Mouse (Mus musculus) MEL (cell line): Measurements from ENCODE around the gene 2310022A10Rik. TPM values are rescaled to one million over a fixed set of nuclear protein-coding genes. Genes with fewer than 3 reads are reported as not detected.

Experiments
- DNase-seq: peaks from one replicate; pipeline ENCODE4 v3.0.0; 2011; ENCODE audit warnings: low read depth, low spot score
- H3K27ac ChIP-seq: 2 replicates; pipeline ENCODE4 v1.5.1; 2012; ENCODE audit warnings: low read depth, mild to moderate bottlenecking, control low read depth, low read length, moderate library complexity; ENCODE audit not compliant: control insufficient read depth
- H3K27me3 ChIP-seq, 2 experiments: fragments of 150-350 bp in 1 of 2; sonication (generic) in 1 of 2; 2 replicates each; pipeline ENCODE4 v1.6.1; 2012; ENCODE audit warnings: low read length in 2 of 2, mild to moderate bottlenecking in 2 of 2, improper control_type of control experiment in 1 of 2, moderate library complexity in 1 of 2; ENCODE audit not compliant: insufficient read depth in 2 of 2, control insufficient read depth in 1 of 2
- H3K36me3 ChIP-seq, 2 experiments: 2 replicates each; pipeline ENCODE4 v1.6.1; 2012 to 2014; ENCODE audit warnings: low read length in 2 of 2, improper control_type of control experiment in 1 of 2, inconsistent platforms in 1 of 2, mild to moderate bottlenecking in 1 of 2; ENCODE audit not compliant: insufficient read depth in 2 of 2, control insufficient read depth in 1 of 2
- H3K4me1 ChIP-seq, 2 experiments: fragments of 150-350 bp in 1 of 2; sonication (generic) in 1 of 2; 2 replicates each; pipeline ENCODE4 v1.6.1; 2012; ENCODE audit warnings: low read length in 2 of 2, improper control_type of control experiment in 1 of 2, mild to moderate bottlenecking in 1 of 2; ENCODE audit not compliant: insufficient read depth in 2 of 2, control insufficient read depth in 1 of 2
- H3K4me3 ChIP-seq, 2 experiments: fragments of 150-350 bp in 1 of 2; sonication (generic) in 1 of 2; 2 replicates each; pipeline ENCODE4 v1.5.1; 2012; ENCODE audit warnings: low read depth in 2 of 2, low read length in 2 of 2, mild to moderate bottlenecking in 2 of 2, moderate library complexity in 2 of 2, control low read depth in 1 of 2, improper control_type of control experiment in 1 of 2; ENCODE audit not compliant: control insufficient read depth in 1 of 2, insufficient read depth in 1 of 2
- H3K79me2 ChIP-seq: 2 replicates; pipeline ENCODE4 v1.6.1; 2012; ENCODE audit warnings: mild to moderate bottlenecking, low read length, moderate library complexity; ENCODE audit not compliant: control insufficient read depth, poor library complexity, insufficient read depth
- H3K9ac ChIP-seq: 2 replicates; pipeline ENCODE4 v1.6.1; 2012; ENCODE audit warnings: low read depth, mild to moderate bottlenecking, control low read depth, low read length, moderate library complexity; ENCODE audit not compliant: control insufficient read depth, poor library complexity, severe bottlenecking
- H3K9me3 ChIP-seq: fragments of 150-350 bp; sonication (generic); replicated peaks from 2 replicates; pipeline ENCODE4 v1.6.1; 2012; ENCODE audit warnings: mild to moderate bottlenecking, low read length, improper control_type of control experiment, moderate library complexity; ENCODE audit not compliant: insufficient read depth
- BHLHE40 ChIP-seq: IDR thresholded peaks from 2 replicates; pipeline ENCODE4 v1.6.1; 2012; ENCODE audit warnings: low read depth, mild to moderate bottlenecking, inconsistent platforms, low read length, improper control_type of control experiment, borderline replicate concordance
- CHD1 ChIP-seq: IDR thresholded peaks from 2 replicates; pipeline ENCODE4 v1.6.1; 2012; ENCODE audit warnings: low read depth, mild to moderate bottlenecking, inconsistent platforms, low read length, improper control_type of control experiment
- ELF1 ChIP-seq: IDR thresholded peaks from 2 replicates; pipeline ENCODE4 v1.6.1; 2014; ENCODE audit warnings: low read depth, mild to moderate bottlenecking, inconsistent platforms, low read length, improper control_type of control experiment, moderate library complexity
- EP300 ChIP-seq, 2 experiments: IDR thresholded peaks; 2 replicates each; pipeline ENCODE4 v1.6.1; 2011; ENCODE audit warnings: improper control_type of control experiment in 2 of 2, low read length in 2 of 2, low read depth in 1 of 2, mild to moderate bottlenecking in 1 of 2
- ETS1 ChIP-seq: IDR thresholded peaks from 2 replicates; pipeline ENCODE4 v1.6.1; 2012; ENCODE audit warnings: low read depth, mild to moderate bottlenecking, inconsistent platforms, low read length, improper control_type of control experiment, moderate library complexity
- HCFC1 ChIP-seq: IDR thresholded peaks from 2 replicates; pipeline ENCODE4 v1.6.1; 2012; ENCODE audit warnings: low read depth, mild to moderate bottlenecking, inconsistent platforms, low read length, improper control_type of control experiment, moderate library complexity
- KAT2A ChIP-seq: conservative IDR thresholded peaks from 2 replicates; pipeline ENCODE4 v1.6.1; 2012; ENCODE audit warnings: low read depth, low read length, improper control_type of control experiment, inconsistent platforms
- MAX ChIP-seq: IDR thresholded peaks from 2 replicates; pipeline ENCODE4 v1.6.1; 2011; ENCODE audit warnings: low read length, improper control_type of control experiment
- MAZ ChIP-seq: IDR thresholded peaks from 2 replicates; pipeline ENCODE4 v1.6.1; 2012; ENCODE audit warnings: low read depth, mild to moderate bottlenecking, inconsistent platforms, low read length, improper control_type of control experiment
- MXI1 ChIP-seq: IDR thresholded peaks from 2 replicates; pipeline ENCODE4 v1.6.1; 2011; ENCODE audit warnings: mild to moderate bottlenecking, low read depth, low read length, improper control_type of control experiment
- MYB ChIP-seq: IDR thresholded peaks from 2 replicates; pipeline ENCODE4 v1.6.1; 2011; ENCODE audit warnings: mild to moderate bottlenecking, low read depth, low read length, improper control_type of control experiment
- MYC ChIP-seq: IDR thresholded peaks from 2 replicates; pipeline ENCODE4 v1.6.1; 2011; ENCODE audit warnings: low read depth, mild to moderate bottlenecking, low read length, improper control_type of control experiment, moderate library complexity
- NELFE ChIP-seq: IDR thresholded peaks from 2 replicates; pipeline ENCODE4 v1.6.1; 2011; ENCODE audit warnings: low read depth, low read length, improper control_type of control experiment
- NRF1 ChIP-seq: IDR thresholded peaks from 2 replicates; pipeline ENCODE4 v1.6.1; 2014; ENCODE audit warnings: low read depth, mild to moderate bottlenecking, inconsistent platforms, low read length, improper control_type of control experiment, moderate library complexity; ENCODE audit not compliant: poor library complexity, insufficient read depth, severe bottlenecking
- POLR2A ChIP-seq, 2 experiments: IDR thresholded peaks; 2 replicates each; pipeline ENCODE4 v1.6.1; 2011 to 2012; ENCODE audit warnings: low read length in 2 of 2, mild to moderate bottlenecking in 2 of 2, control low read depth in 1 of 2, improper control_type of control experiment in 1 of 2, low read depth in 1 of 2, moderate library complexity in 1 of 2; ENCODE audit not compliant: control insufficient read depth in 1 of 2, insufficient read depth in 1 of 2, poor library complexity in 1 of 2
- SIN3A ChIP-seq: IDR thresholded peaks from 2 replicates; pipeline ENCODE4 v1.6.1; 2012; ENCODE audit warnings: low read length, improper control_type of control experiment, inconsistent platforms
- SMC3 ChIP-seq: IDR thresholded peaks from 2 replicates; pipeline ENCODE4 v1.6.1; 2011; ENCODE audit warnings: low read depth, low read length, improper control_type of control experiment
- TAL1 ChIP-seq: IDR thresholded peaks from 2 replicates; pipeline ENCODE4 v1.6.1; 2012; ENCODE audit warnings: mild to moderate bottlenecking, inconsistent platforms, low read length, moderate library complexity, mixed read lengths
- TBP ChIP-seq: IDR thresholded peaks from 2 replicates; pipeline ENCODE4 v1.8.0; 2011; ENCODE audit warnings: low read depth, low read length, improper control_type of control experiment
- TCF12 ChIP-seq: IDR thresholded peaks from 2 replicates; pipeline ENCODE4 v1.6.1; 2014; ENCODE audit warnings: low read depth, mild to moderate bottlenecking, inconsistent platforms, low read length, improper control_type of control experiment, moderate library complexity
- USF1 ChIP-seq: IDR thresholded peaks from 2 replicates; pipeline ENCODE4 v1.6.1; 2014; ENCODE audit warnings: low read depth, mild to moderate bottlenecking, inconsistent platforms, low read length, improper control_type of control experiment, moderate library complexity
- ZKSCAN1 ChIP-seq: IDR thresholded peaks from 2 replicates; pipeline ENCODE4 v1.6.1; 2012; ENCODE audit warnings: low read depth, mild to moderate bottlenecking, inconsistent platforms, low read length, improper control_type of control experiment, moderate library complexity
- ZMIZ1 ChIP-seq: IDR thresholded peaks from 2 replicates; pipeline ENCODE4 v1.6.1; 2012; ENCODE audit warnings: low read depth, mild to moderate bottlenecking, inconsistent platforms, low read length, improper control_type of control experiment, moderate library complexity
- ZNF384 ChIP-seq: IDR thresholded peaks from 2 replicates; pipeline ENCODE4 v1.6.1; 2012; ENCODE audit warnings: low read depth, mild to moderate bottlenecking, inconsistent platforms, low read length, improper control_type of control experiment
- polyA plus RNA-seq, 2 experiments: library from polyadenylated mRNA; stranded (reverse) in 1 of 2; unstranded in 1 of 2; fragments of >175 nt in 1 of 2; fragments of >200 nt in 1 of 2; gene quantifications; 2 replicates each; pipeline versions ENCODE4 v1.2.1 to v1.2.4; 2012; ENCODE audit warnings: low replicate concordance in 2 of 2, low read depth in 1 of 2; ENCODE audit not compliant: insufficient read length in 2 of 2, insufficient read depth in 1 of 2, missing spikeins in 1 of 2
- total RNA-seq: library from RNA; depleted of rRNA; stranded (reverse); fragments of 300-350 nt; gene quantifications from 2 replicates; pipeline ENCODE4 v1.2.3, GENCODE M21; 2012

The 2310022A10Rik gene
- total and polyA plus RNA-seq, 3 experiments: 6.6 to 33.2 TPM; not detected in 1

GRCm38 (mm10) chr7:27591266-27592216 is 38.5 kb downstream of the 2310022A10Rik start, which contains the start of gene Akt2:
TSS of gene Akt2 (plus strand) at chr7:27591552.
- Histone ChIP-seq H3K9me3 (no peaks in the 10 kb centered on the region), H3K36me3 (peaks cover 0 to 6% of the 10 kb centered on the region in 2 experiments; a peak in 1 of 4 replicates), H3K27ac (peak within 1 kb of the TSS; percentile 100), H3K79me2 (peaks cover 46% of the 10 kb centered on the region), H3K27me3 (no peaks in the 10 kb centered on the region), H3K4me3 (peak within 1 kb of the TSS; percentile 79 to 91), H3K4me1 (peaks cover 0 to 15% of the 10 kb centered on the region in 2 experiments; a peak in 2 of 4 replicates), H3K9ac (peak within 1 kb of the TSS; percentile 97)
- TF ChIP-seq NELFE: peak; percentile 46
- peak; percentile 27; the same call in 1 of the 2 replicates for TF ChIP-seq USF1
- peak; percentile 85 for TF ChIP-seq SIN3A
- TF ChIP-seq POLR2A (IDR thresholded peaks at IDR 0.05; ENCODE audit: control insufficient read depth in 1 of 2, insufficient read depth in 1 of 2, low read depth in 1 of 2, low read length in 2 of 2, poor library complexity in 1 of 2): peak; percentile 55 to 61; a peak in 3 of 4 replicates
- peak; percentile 99 for TF ChIP-seq CHD1
- no peak for TF ChIP-seq MYC
- TF ChIP-seq MXI1: peak; percentile 14
- peak; percentile 89 for TF ChIP-seq NRF1
- TF ChIP-seq TBP: peak; percentile 42; the same call in 1 of the 2 replicates
- TF ChIP-seq KAT2A: peak; percentile 64; the same call in 1 of the 2 replicates
- peak in 1 of 2 experiments; percentile 38; a peak in 2 of 4 replicates for TF ChIP-seq EP300 (IDR thresholded peaks at IDR 0.05; ENCODE audit: low read depth in 1 of 2, low read length in 2 of 2)
- TF ChIP-seq MAZ: peak; percentile 95
- peak; percentile 52; the same call in 1 of the 2 replicates for TF ChIP-seq MAX
- TF ChIP-seq HCFC1: peak; percentile 88
- TF ChIP-seq ELF1: peak; percentile 75; the same call in 1 of the 2 replicates
- TF ChIP-seq MYB: 0 out of 2 replicates have a peak, but pooled peaks have one; percentile 8
- TF ChIP-seq TAL1: no peak
- 0 out of 2 replicates have a peak, but pooled peaks have one; percentile 23 for TF ChIP-seq ZMIZ1
- TF ChIP-seq ZKSCAN1: no peak
- TF ChIP-seq ETS1: peak; percentile 53
- TF ChIP-seq BHLHE40: 0 out of 2 replicates have a peak, but pooled peaks have one; percentile 32
- peak; percentile 99 for TF ChIP-seq ZNF384
- no peak for TF ChIP-seq TCF12
- no peak for TF ChIP-seq SMC3
- DNase-seq: peak; percentile 98
